Mouse (Mus musculus): ENCODE measurements at regions not wholly inside any gene's neighbourhood (a gene's known extent, or its start where the extent isn't known, plus 50 kb on each side); places are given as distances from the start of the nearest gene placed in this dataset.
"Not testable (repeated sequence)": the region's sequence is repeated elsewhere in the genome, so short reads cannot be mapped to it uniquely, and the experiment has no call there.

DNA sequence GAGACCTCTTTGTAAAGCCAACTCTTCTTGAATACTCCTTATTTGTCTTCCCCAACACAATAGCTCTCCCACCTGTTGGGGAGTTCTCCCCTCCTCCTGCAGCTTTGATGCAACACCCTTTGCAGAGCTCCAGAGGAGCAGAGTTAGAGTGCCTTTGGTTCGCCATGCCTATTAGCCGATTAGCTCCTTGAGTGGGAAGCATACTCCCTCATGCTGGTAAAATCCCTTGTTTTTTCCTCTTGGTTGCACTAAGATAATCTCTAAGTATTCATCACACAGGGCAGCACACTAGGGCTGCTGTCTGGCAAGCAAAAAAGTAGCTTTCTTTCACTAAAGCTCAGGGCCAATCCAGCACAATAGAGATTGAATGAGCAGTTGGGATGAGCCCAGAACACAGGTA, 350.4 kb downstream of the Fut8 start:
- no peak for DNase-seq (ENCODE audit: extremely low read depth, low read depth, low spot score)

DNA sequence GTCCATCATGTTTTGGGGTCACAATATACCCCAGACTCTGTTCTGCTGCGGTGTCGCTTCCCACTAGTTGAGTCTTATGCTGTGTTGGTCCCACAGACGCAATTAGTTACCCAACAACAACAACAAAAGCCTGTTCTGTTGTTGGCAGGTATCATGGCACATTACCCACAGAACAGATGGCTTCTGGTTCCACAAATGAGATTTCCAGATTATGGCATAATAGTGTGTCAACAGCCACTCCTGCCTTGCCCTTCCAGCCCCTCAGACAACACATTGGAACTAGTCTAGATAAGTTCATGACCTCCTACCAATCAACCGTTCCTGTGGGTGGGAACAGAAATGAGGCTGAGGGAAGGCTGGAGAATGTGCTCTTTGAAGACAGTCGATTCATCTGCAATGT, 351.5 kb downstream of the Fut8 start:
- DNase-seq (ENCODE audit: extremely low read depth, low read depth, low spot score): no peak

- no peak for DNase-seq (ENCODE audit: extremely low read depth, low read depth, low spot score)
Measured at GRCm38 (mm10) chr12:77594092-77594491, 356.2 kb downstream of the Fut8 start.

DNA sequence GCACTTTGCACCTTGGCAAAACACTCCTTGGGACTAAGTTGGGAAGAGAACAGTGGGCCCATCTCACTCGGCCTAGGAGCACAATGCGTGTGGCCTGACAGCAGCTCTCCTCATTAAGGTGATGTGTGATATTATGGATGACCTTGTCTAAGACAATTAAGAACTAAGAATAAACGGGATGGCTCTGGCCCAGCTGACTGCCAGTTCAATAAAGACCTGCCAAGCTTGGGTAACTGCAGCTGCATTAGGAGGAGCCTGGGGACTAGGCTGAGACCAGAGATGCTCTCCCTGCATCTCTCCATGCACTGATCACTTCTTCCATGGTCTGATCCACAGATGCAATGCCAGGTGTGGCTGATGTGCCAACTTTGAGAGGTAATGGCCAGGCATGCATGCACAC, 356.7 kb downstream of the Fut8 start:
- DNase-seq (ENCODE audit: extremely low read depth, low read depth, low spot score): no peak

GRCm38 (mm10) chr12:77595821-77596220, 357.9 kb downstream of the Fut8 start:
- DNase-seq (ENCODE audit: extremely low read depth, low read depth, low spot score): no peak

DNA sequence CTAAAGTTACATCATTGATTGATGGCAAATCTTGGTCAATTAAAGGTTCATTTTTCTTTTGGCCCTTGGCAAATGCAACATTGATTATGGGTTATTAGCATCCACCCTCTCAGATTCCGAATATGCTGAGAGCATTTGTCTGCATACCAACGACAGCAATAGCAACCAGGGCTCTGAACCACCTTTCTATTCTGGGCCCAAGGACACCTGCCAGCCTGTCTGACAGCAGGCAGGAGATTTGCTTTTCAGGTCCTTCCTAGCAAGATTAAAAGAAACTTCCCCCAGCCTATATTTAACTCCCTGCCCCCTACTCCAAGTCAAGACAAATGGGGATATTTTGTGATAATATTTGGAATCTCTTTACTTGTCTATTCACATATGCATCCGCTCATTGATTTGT, 358.8 kb downstream of the Fut8 start:
- no peak for DNase-seq (ENCODE audit: extremely low read depth, low read depth, low spot score)

GRCm38 (mm10) chr12:77597627-77598333, 359.9 kb downstream of the Fut8 start:
- no peak for DNase-seq (ENCODE audit: extremely low read depth, low read depth, low spot score)

- no peak for DNase-seq (ENCODE audit: extremely low read depth, low read depth, low spot score)
Measured at GRCm38 (mm10) chr12:77598334-77598715, 360.4 kb downstream of the Fut8 start.

- DNase-seq (ENCODE audit: extremely low read depth, low read depth, low spot score): no peak
Measured at GRCm38 (mm10) chr12:77599391-77599790, 361.5 kb downstream of the Fut8 start.

DNA sequence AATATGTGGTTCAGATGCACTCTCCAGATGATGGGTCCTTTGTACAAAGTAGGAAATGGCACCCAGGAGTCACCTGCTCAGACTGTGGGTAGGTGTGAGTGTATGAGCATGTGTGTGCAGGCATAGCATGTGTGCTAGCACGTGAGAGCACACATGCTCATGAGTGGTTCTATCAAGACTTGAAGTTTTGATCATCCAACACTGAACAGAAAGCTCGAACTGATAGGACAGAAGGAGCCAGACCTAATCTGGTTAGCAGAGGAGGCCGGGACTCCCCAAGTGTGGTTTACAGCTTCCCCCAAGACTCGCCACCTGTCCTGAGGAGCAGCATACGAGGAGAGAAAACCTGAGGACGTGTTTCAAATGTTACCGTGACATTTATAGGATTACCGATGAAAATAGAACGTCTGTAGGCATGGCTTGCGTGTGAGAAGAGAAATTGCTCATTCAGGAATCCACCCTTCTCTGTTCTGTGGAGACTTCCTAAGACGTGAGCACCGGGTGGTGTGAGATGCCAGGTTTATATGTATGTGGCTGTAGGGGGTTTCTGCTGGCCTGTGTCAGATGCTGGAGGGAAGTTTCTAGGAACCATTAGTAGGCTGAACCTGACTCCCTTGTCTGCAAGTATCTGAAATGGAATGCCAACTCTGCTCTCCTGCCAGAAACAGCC, 366.0 kb downstream of the Fut8 start:
- no peak for DNase-seq (ENCODE audit: extremely low read depth, low read depth, low spot score)

- no peak for DNase-seq (ENCODE audit: extremely low read depth, low read depth, low spot score)
Measured at GRCm38 (mm10) chr12:77617552-77617951, 379.6 kb downstream of the Fut8 start.

GRCm38 (mm10) chr12:77622243-77622642, 384.3 kb downstream of the Fut8 start:
- no peak for DNase-seq (ENCODE audit: extremely low read depth, low read depth, low spot score)

DNA sequence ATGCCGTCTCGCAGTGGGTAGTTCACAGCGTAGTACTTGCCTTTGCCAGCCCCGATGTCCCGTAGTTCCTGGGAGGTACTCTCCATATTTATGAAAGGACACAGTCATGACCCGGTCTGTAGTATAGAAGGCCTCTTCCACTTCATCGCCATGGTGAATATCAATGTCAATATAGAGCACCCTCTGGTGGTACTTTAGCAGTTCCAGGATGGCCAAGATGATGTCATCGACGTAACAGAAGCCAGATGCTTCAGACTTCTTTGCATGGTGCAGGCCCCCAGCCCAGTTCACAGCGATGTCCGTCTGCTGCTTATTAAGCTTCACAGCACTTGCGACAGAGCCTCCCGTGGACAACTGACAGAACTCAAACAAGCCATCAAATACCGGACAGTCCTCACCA, 386.4 kb downstream of the Fut8 start:
- not testable (repeated sequence) for DNase-seq (ENCODE audit: extremely low read depth, low read depth, low spot score)

GRCm38 (mm10) chr12:77628358-77628850, 390.5 kb downstream of the Fut8 start:
- DNase-seq (ENCODE audit: extremely low read depth, low read depth, low spot score): no peak

GRCm38 (mm10) chr12:77633981-77634650, 396.2 kb downstream of the Fut8 start:
- no peak for DNase-seq (ENCODE audit: extremely low read depth, low read depth, low spot score)

- no peak for DNase-seq (ENCODE audit: extremely low read depth, low read depth, low spot score)
Measured at GRCm38 (mm10) chr12:77638266-77638665, 400.3 kb downstream of the Fut8 start.

DNA sequence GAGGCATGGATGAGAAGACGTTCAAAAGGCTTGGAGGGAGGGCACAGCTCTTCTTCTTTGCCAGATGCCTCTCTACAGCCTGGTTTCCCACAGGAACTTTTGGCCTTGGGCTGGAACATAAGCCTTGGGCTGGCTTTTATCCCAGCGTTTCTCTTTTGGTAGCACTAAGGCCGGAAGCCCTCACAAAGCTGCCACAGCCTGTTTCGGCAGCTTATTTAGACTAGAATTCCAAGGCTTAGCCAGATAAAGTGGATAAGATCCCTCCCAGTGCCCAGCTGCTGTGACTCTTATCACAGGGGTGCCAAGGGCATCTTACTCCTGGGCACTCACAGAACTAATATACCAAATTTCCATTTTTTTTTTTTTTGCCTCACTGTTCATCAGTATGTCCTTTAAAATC, 404.4 kb downstream of the Fut8 start:
- no peak for DNase-seq (ENCODE audit: extremely low read depth, low read depth, low spot score)

GRCm38 (mm10) chr12:77647841-77648240, 409.9 kb downstream of the Fut8 start:
- no peak for DNase-seq (ENCODE audit: extremely low read depth, low read depth, low spot score)

- DNase-seq (ENCODE audit: extremely low read depth, low read depth, low spot score): no peak
Measured at GRCm38 (mm10) chr12:77654282-77654681, 416.4 kb downstream of the Fut8 start.

DNA sequence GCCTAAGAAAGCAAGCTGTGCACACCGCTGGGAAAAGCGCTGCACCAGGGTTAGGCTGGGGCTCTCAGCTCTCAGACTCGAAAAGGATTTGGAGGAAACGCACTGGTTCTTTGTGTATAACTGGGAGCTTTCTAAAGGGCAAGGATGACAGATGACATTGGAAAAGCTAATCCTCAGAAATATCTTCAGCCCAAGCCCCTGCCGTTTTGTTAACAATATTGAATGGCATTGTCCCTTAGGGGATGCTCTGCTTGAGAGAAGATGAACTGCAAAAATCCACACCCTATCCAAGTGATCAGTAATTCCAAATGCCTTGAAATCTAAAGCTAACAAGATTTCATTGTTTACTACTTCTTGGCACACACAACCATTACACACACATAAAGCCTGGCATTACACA, 419.1 kb downstream of the Fut8 start:
- DNase-seq (ENCODE audit: extremely low read depth, low read depth, low spot score): no peak

GRCm38 (mm10) chr12:77657878-77658277, 420.0 kb downstream of the Fut8 start:
- no peak for DNase-seq (ENCODE audit: extremely low read depth, low read depth, low spot score)

- no peak for DNase-seq (ENCODE audit: extremely low read depth, low read depth, low spot score)
Measured at GRCm38 (mm10) chr12:77663180-77663579, 425.3 kb downstream of the Fut8 start.
